Mouse (Mus musculus): Measurements from ENCODE around the gene Heatr3. TPM values are rescaled to one million over a fixed set of nuclear protein-coding genes. Genes with fewer than 3 reads are reported as not detected.
"Not testable (repeated sequence)": the region's sequence is repeated elsewhere in the genome, so short reads cannot be mapped to it uniquely, and the experiment has no call there.

Heatr3 gene
- polyA plus RNA-seq, 1 experiment from 2014 or later = 46.3 TPM

DNA sequence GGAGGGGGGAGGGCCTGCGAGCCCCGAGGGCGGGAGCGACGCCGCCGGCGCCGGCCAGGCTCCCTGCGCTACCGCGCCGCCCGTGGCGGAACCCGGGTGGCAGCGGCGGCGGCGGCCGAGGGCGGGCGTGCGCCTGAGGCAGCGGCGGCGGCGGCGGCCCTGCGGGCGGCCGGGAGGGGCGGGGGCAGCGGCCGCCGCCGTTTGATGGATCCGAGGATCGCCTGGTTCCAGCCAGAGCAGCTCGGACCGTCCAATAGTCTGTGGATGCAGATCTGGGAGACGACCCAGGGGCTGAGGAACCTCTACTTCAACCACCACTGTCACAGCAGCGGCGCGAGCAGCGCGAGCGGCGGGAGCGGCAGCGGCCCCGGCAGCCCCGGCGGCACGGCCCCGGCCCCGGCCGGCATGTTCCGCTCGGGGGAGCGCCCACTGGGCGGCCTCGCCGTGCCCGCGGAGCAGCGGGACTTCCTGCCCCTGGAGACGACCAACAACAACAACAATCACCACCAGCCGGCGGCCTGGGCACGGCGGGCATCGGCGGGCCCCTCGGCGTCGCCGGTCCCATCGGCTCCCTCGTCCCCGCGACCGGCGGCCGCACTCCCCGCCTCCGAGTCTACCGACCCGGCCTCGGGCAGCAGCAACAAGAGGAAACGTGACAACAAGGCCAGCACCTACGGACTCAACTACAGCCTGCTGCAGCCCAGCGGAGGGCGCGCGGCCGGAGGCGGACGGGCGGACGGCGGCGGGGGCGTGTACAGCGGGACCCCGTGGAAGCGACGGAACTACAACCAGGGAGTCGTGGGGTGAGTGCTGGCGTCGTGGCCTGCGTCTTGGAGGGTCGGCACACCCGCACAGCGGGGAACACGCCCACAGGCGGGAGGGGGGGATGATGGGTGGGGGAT lies 62.3 kb downstream of the Heatr3 start:
- peaks cover 34% of the 10 kb centered on the region for H3K4me1 ChIP-seq
- whole genome bisulfite sequencing = under 1% methylated on average over 114 of the region's 117 CpGs
- no peaks in the 10 kb centered on the region for H3K36me3 ChIP-seq
- peak overlapping the region; percentile 93 for H3K4me3 ChIP-seq
- H3K9me3 ChIP-seq = no peaks in the 10 kb centered on the region
- peak; percentile 83 for DNase-seq (ENCODE audit: low spot score)
- no peaks in the 10 kb centered on the region for H3K27me3 ChIP-seq (ENCODE audit: insufficient read depth, poor library complexity, severe bottlenecking)
- peak overlapping the region; percentile 98 for H3K27ac ChIP-seq

DNA sequence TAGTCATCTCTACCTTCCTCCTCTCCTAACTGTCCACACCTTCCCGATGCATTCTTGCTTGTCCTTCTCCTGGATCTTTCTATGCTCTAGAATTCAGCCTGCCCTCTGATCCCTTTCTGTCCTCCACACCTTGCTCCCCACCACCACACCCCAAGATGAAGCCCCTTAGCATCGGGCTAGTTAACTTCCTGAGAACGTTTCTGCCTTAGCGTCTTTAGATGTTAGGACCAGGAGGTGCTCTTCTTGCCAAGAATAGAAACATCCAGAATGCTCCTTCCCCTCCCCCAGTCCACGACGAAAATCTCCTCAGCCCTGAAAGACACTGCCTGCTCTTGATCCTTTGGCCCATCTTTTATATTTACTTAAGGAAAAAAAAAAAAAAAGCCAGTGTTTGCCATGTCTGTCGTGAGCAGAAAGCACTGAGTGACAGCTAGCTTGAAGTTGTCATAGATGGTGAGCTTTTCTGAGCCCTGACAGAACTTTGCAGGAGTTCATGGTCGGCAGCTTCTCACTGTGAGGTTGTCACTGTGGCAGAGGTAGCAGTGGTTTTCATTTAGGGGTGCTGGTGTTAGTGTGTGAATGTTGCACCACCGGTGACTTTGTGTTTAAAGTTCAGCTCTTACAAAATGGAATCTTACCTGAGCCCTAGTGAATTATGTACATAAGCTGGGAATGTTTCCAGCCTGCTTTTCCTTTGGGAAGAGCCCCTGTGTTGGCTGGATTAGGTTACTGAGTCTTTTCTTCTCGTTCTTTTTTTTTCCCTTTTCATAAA lies 63.3 kb downstream of the Heatr3 start:
- peaks cover 34% of the 10 kb centered on the region for H3K4me1 ChIP-seq
- H3K27ac ChIP-seq = peak overlapping the region; percentile 98; the same call in 1 of the 2 replicates
- H3K4me3 ChIP-seq = peak overlapping the region; percentile 93
- no peaks in the 10 kb centered on the region for H3K9me3 ChIP-seq
- H3K36me3 ChIP-seq = peaks cover 1% of the 10 kb centered on the region; the same call in 1 of the 2 replicates
- no peak for DNase-seq (ENCODE audit: low spot score)
- no peaks in the 10 kb centered on the region for H3K27me3 ChIP-seq (ENCODE audit: insufficient read depth, poor library complexity, severe bottlenecking)
- WGBS = 20% methylated on average over 10 of the region's 10 CpGs

DNA sequence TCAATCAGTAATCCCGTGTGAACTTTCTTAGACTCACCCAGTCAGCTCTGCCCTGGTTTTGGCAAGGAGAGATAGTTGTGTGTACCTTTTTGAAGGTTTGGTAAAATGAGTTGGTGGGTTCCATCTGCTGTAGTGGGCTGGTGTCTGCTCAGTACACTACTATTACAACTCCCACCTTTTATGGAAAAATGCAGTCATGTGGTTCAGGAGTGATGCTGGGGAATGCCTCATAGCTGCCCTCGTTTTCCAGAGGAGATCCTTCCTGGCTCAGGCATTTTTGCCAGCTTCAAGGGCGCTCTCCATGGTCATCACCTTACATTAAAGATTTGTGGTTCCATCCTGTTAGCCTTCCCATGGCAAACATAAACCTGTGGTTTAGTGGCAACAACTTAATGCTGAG lies 64.0 kb downstream of the Heatr3 start:
- no peak for DNase-seq (ENCODE audit: low spot score)
- H3K9me3 ChIP-seq = no peaks in the 10 kb centered on the region
- peaks cover 34% of the 10 kb centered on the region for H3K4me1 ChIP-seq
- peak overlapping the region; percentile 93; the same call in 1 of the 2 replicates for H3K4me3 ChIP-seq
- 45% methylated on average over 3 of the region's 3 CpGs for WGBS
- no peak overlapping the region for H3K27ac ChIP-seq
- no peaks in the 10 kb centered on the region for H3K27me3 ChIP-seq (ENCODE audit: insufficient read depth, poor library complexity, severe bottlenecking)
- peaks cover 3% of the 10 kb centered on the region; the same call in 1 of the 2 replicates for H3K36me3 ChIP-seq

DNA sequence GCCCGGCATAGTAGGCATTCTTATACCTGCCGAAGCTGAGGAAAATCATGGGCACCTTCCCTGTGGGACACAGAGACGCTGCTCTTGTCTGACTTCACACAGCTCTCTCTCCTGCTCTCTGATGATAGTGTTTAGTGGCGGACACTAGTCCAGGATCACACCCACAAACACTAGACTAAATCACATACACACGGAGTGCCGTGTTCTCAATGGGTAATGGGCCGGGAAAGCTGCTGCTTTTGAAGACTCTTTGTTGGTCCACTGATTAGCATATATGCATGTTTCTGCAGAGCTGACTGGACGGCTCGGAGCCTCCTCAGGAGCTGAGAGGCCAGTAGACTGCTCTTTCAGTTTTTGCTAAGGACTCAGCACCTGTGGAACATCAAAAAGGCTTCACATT lies 68.4 kb downstream of the Heatr3 start:
- H3K36me3 ChIP-seq = peaks cover 6% of the 10 kb centered on the region; the same call in 1 of the 2 replicates
- no peak overlapping the region for H3K4me3 ChIP-seq
- 89% methylated on average over 9 of the region's 9 CpGs for WGBS
- H3K4me1 ChIP-seq = peaks cover 18% of the 10 kb centered on the region
- no peak overlapping the region for H3K27ac ChIP-seq
- no peaks in the 10 kb centered on the region for H3K9me3 ChIP-seq
- DNase-seq (ENCODE audit: low spot score) = no peak
- H3K27me3 ChIP-seq (ENCODE audit: insufficient read depth, poor library complexity, severe bottlenecking) = no peaks in the 10 kb centered on the region

DNA sequence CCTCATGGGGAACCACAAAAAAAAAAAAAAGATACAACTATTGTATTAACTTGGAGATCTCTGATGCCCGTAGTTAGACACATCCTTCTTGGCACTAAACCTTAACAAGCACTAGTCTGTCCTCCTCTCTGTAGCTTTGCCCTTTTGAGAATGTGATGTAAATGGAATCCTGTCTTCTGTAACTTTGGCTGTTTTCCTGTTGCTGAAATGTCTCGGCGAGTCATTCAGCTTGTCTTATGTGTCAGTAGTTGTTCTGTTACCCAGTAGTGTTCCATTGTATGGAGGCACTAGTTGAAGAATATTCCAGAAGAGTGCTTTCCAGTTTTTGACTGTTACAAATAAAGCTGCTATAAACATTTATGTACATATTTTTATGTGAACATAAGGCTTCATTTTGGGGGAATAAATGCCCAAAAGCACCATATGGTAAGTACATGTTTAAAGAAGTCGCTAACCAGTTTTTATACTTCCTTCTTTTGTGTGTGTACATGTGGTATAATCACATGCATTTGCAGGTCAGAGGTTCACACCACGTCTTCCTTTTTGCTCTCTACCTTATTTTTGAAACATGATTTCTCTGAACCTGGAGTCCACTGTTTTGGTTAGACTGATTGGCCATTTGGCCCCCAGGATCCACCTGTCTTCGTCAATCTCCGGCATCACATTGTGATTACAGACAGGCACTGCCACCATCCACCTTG lies 69.6 kb downstream of the Heatr3 start:
- Histone ChIP-seq H3K4me1 (peaks cover 6% of the 10 kb centered on the region; the same call in 1 of the 2 replicates), H3K27me3 (ENCODE audit: insufficient read depth, poor library complexity, severe bottlenecking) (no peaks in the 10 kb centered on the region), H3K9me3 (no peaks in the 10 kb centered on the region), H3K27ac (no peak overlapping the region), H3K4me3 (no peak overlapping the region), H3K36me3 (peaks cover 6% of the 10 kb centered on the region; the same call in 1 of the 2 replicates)
- DNase-seq (ENCODE audit: low spot score) = no peak
- 90% methylated on average over 7 of the region's 7 CpGs for WGBS

DNA sequence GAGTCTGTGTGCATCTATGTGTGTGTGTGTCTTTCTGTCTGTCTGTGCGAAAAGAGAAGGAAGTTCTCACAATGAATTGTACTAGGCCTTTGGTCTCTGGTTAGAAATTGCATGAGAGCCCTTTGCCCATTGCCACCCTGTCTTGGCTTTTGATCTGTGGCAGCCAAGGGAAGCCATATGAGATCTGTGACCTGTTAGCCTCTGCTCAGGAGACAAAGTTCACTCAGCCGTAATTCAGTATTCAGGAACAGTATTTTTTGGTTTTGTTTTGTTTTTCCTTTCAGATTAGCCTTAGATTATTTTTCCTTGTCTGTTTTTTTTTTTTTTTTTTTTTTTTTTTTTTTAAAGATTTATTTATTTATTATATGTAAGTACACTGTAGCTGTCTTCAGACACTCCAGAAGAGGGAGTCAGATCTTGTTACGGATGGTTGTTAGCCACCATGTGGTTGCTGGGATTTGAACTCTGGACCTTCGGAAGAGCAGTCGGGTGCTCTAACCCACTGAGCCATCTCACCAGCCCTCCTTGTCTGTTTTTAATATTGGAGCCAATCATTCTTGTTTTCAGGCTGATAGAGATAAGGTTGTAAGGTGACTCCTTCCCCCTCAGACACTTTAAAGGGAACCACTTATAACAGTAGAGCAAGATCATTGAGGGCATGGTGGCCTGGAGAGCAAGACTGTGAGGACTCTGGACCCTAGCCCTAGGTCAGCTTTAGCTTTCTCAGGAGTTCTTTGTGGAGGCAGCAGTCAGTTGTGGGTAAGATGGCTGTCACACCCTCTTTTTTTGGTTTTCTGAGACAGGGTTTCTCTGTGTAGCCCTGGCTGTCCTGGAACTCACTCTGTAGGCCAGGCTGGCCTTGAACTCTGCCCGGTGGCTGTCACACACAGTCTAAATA lies 72.5 kb downstream of the Heatr3 start:
- H3K4me1 ChIP-seq; H3K27ac ChIP-seq; H3K27me3 ChIP-seq (ENCODE audit: insufficient read depth, poor library complexity, severe bottlenecking); DNase-seq (ENCODE audit: low spot score); H3K4me3 ChIP-seq; H3K9me3 ChIP-seq: not testable (repeated sequence)
- H3K36me3 ChIP-seq = peaks cover 10% of the 10 kb centered on the region; the same call in 1 of the 2 replicates
- WGBS = 86% methylated on average over 6 of the region's 6 CpGs

DNA sequence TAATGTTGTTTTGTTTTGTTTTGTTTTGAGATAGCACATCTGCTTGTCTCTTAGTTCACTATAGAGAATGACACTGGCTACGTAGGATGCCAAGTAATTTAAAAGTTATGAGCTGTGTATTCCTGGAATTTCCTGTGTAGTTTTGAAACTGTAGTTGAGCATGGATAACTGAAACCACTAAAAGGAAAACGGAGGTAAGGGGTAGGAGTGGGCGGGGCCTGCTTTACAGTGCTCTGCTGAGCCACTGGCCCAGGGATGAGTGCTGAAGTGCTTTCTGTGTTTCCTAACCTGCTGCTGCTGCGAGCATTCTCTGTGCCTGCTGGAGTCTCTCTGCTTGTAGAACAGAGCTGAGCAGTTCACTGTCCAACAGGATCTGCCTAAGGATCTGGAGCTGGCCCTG lies 83.7 kb downstream of the Heatr3 start:
- H3K27ac ChIP-seq = no peak overlapping the region
- WGBS = 54% methylated on average over 4 of the region's 4 CpGs
- peaks cover 3% of the 10 kb centered on the region; the same call in 1 of the 2 replicates for H3K36me3 ChIP-seq
- no peak overlapping the region for H3K4me3 ChIP-seq
- no peak for DNase-seq (ENCODE audit: low spot score)
- no peaks in the 10 kb centered on the region for H3K9me3 ChIP-seq
- H3K27me3 ChIP-seq (ENCODE audit: insufficient read depth, poor library complexity, severe bottlenecking) = no peaks in the 10 kb centered on the region
- H3K4me1 ChIP-seq = peaks cover 14% of the 10 kb centered on the region

Small RNA genes within 50 kb of the gene (microRNA-seq; reads per million reads assigned to microRNA genes)
- gene Mir7071 = 3.0 reads per million, percentile 5 among the genes with 10 or more reads in this experiment

Other genes with a start within 250 kb of the Heatr3 start
- gene Zfp423, start 178.3 kb upstream of the Heatr3 start, polyA plus RNA-seq (2016; fragmentation: Nextera tagmentation; extraction: Ambion mirVana) = 5.0 and 10.4 TPM in 2 replicates
- gene Cnep1r1, start 19.1 kb upstream of the Heatr3 start, polyA plus RNA-seq (2016; fragmentation: Nextera tagmentation; extraction: Ambion mirVana) = 39.8 and 49.9 TPM in 2 replicates
- gene Tent4b, start 61.4 kb downstream of the Heatr3 start, polyA plus RNA-seq (2016; fragmentation: Nextera tagmentation; extraction: Ambion mirVana) = 7.0 and 11.3 TPM in 2 replicates
- 3.4 and 4.0 TPM in 2 replicates for gene Adcy7, start 134.5 kb downstream of the Heatr3 start, polyA plus RNA-seq (2016; fragmentation: Nextera tagmentation; extraction: Ambion mirVana)
- 56.8 and 65.1 TPM in 2 replicates for gene Brd7, start 224.3 kb downstream of the Heatr3 start, polyA plus RNA-seq (2016; fragmentation: Nextera tagmentation; extraction: Ambion mirVana)

All from heart, embryonic 10.5 days (tissue).